Mouse (Mus musculus) thymus, adult 2 months (tissue): Measurements from ENCODE around the gene Atg10. TPM values are rescaled to one million over a fixed set of nuclear protein-coding genes. Genes with fewer than 3 reads are reported as not detected.
"Not testable (repeated sequence)": the region's sequence is repeated elsewhere in the genome, so short reads cannot be mapped to it uniquely, and the experiment has no call there.

Source experiments
- DNase-seq: peaks from one replicate; pipeline ENCODE4 v3.0.0; 2021
- H3K27ac ChIP-seq: fragments of 200-500 bp; 2 replicates; pipeline ENCODE4 v1.5.1; 2012; ENCODE audit warnings: low read length, control low read depth; ENCODE audit not compliant: control insufficient read depth, insufficient read depth
- H3K27me3 ChIP-seq: fragments of 200-500 bp; 2 replicates; pipeline ENCODE4 v1.6.1; 2012; ENCODE audit warnings: mild to moderate bottlenecking, low read length, moderate library complexity, mixed read lengths; ENCODE audit not compliant: control insufficient read depth, insufficient read depth
- H3K36me3 ChIP-seq: fragments of 200-500 bp; 2 replicates; pipeline ENCODE4 v1.6.1; 2012; ENCODE audit warnings: mild to moderate bottlenecking, low read length, moderate library complexity; ENCODE audit not compliant: control insufficient read depth, insufficient read depth
- H3K4me1 ChIP-seq: fragments of 200-500 bp; replicated peaks from 2 replicates; pipeline ENCODE4 v1.6.1; 2012; ENCODE audit warnings: low read length; ENCODE audit not compliant: control insufficient read depth, insufficient read depth
- H3K4me3 ChIP-seq: fragments of 200-500 bp; 2 replicates; pipeline ENCODE4 v1.5.1; 2012; ENCODE audit warnings: mild to moderate bottlenecking, low read length, control low read depth, moderate library complexity; ENCODE audit not compliant: control insufficient read depth, insufficient read depth
- CTCF ChIP-seq: fragments of 200-500 bp; IDR thresholded peaks from 2 replicates; pipeline ENCODE4 v1.5.1; 2012; ENCODE audit warnings: mild to moderate bottlenecking, control low read depth, low read length, moderate library complexity, borderline replicate concordance; ENCODE audit not compliant: control insufficient read depth, poor library complexity, insufficient read depth; ENCODE audit errors: extremely low read depth
- POLR2A ChIP-seq: fragments of 200-500 bp; IDR thresholded peaks from 2 replicates; pipeline ENCODE4 v1.6.1; 2012; ENCODE audit warnings: mild to moderate bottlenecking, low read length, control low read depth, moderate library complexity; ENCODE audit not compliant: control insufficient read depth, poor library complexity, insufficient read depth; ENCODE audit errors: extremely low read depth
- WGBS: fragments of 180-500 bp; shearing (Covaris S2); methylation state at CpG from one replicate; pipeline ENCODE4 v1.1.7; 2018; 5-methylcytosine and 5-hydroxymethylcytosine counted together
- polyA plus RNA-seq: library from polyadenylated mRNA; depleted of rRNA; stranded (reverse); fragments of >200 nt; gene quantifications from 2 replicates; pipeline ENCODE4 v1.2.3, GENCODE M21; 2012; rRNA removed

Gene Atg10
- 1.4 and 1.6 TPM in 2 replicates for polyA plus RNA-seq

DNA sequence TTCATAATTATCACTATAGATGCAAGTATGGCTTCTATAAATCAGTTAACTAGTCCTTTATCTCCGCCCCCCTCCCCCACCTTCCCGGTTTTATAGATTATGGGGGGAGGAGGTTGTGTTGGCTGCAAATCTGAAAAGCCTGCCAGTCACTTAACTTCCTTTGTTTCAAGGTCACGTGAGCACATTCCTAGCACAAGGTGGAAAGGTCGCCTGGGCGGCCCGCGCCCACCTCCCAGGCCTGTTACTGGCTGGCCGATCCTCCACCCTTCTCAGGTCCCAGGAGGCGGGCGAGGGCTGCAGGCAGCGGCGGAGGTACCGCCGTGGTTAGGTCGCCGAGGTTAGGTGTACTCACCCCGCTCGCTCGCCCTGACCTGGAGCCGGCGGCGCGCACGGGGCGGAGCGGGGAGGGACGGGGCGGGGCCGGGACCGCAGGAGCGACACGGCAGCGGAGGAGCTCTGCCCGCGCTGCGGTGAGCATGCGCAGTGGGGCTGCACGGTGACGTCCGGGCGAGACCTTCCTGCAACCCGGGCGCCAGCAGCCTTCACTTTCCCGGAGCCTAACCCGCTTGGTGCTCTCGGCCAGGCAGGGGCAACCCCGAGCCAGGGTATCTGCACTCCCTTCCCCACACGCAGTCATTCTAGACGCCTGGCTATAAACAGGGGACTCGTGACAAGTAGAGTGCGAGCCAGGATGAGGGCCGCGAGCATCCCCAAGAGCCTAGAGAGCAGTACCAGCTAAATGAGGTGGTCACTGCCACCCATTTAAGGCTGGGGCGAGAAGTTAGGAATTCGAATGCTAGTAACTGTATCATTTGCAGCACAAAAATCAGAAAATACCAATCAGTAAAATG, at the start of gene Atg10:
TSS of gene Atg10 (minus strand) at position 382 of the 851 bp plus-strand sequence.
- H3K4me3 ChIP-seq = peak within 1 kb of the TSS; percentile 83
- DNase-seq = peak; percentile 94
- peak within 1 kb of the TSS; percentile 64 for H3K27ac ChIP-seq
- no peaks in the 10 kb centered on the region for H3K36me3 ChIP-seq
- no peaks in the 10 kb centered on the region for H3K27me3 ChIP-seq
- H3K4me1 ChIP-seq = peaks cover 2% of the 10 kb centered on the region; the same call in 1 of the 2 replicates
- TF ChIP-seq POLR2A = peak; percentile 79
- peak; percentile 17; the same call in 1 of the 2 replicates for TF ChIP-seq CTCF
- under 1% methylated on average over 55 of the region's 55 CpGs for WGBS

DNA sequence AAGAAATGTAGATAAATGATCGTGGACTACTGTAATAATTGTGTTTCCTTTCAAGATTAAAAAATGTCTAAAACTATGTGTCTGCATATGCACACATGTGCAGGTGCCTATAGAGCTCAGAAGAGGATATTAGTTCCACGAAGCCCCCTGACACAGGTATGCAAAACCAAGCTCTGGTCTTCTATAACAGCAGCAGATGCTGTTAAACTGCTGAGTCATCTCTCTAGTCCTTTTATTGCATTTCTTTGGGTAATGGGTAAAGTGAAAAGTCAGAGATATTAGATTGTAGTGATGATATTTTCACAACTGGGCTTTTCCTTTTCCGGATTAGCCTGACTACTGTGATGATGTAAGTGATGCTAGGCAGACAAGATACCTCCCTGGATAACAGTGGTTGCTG, 28.6 kb upstream of the Atg10 start:
- Histone ChIP-seq H3K27me3 (no peaks in the 10 kb centered on the region), H3K4me3 (no peak overlapping the region), H3K36me3 (no peaks in the 10 kb centered on the region), H3K4me1 (no peaks in the 10 kb centered on the region), H3K27ac (no peak overlapping the region)
- TF ChIP-seq CTCF (no peak), POLR2A (no peak)
- DNase-seq = no peak
- 92% methylated on average over 3 of the region's 3 CpGs for WGBS

DNA sequence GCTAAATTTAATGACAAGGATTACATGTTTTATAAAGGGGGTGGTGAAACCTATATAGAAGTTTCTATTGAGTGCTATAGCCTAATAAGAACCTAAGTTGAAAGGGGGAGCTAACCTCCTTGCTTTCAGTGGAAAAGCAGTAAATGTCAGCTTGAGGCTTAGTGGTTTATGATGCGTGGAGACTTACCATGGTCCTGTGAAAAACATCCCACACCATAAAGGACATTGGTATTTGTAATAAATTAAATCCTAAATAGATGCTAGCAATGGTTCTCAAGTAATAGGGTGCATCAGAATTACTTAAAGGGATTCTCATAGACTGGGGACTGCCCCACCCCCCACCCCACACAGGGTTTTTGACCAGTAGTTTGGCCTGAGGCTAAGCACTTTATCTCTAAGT, 27.9 kb upstream of the Atg10 start:
- WGBS = 91% methylated on average over 1 of the region's 1 CpGs
- Histone ChIP-seq H3K4me3 (no peak overlapping the region), H3K27ac (no peak overlapping the region), H3K36me3 (no peaks in the 10 kb centered on the region), H3K27me3 (no peaks in the 10 kb centered on the region), H3K4me1 (no peaks in the 10 kb centered on the region)
- no peak for TF ChIP-seq CTCF
- no peak for TF ChIP-seq POLR2A
- no peak for DNase-seq

DNA sequence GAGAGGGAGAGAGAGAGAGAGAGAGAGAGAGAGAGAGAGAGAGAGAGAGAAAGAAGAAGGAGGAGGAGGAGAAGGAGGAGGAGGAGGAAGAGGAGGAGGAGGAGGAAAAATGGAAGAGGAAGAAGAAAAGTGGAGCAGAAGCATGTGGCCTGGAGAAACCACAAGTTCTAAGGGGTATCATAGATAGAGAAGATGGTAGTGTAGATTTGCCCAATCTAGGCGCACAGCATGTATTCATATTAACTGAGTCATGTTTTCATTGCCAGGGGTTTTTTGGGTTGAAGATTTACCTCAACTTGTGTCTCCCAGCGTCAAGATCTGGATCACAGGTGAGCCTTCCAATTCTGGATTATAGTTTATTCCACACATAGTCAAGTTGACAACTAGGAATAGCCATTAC, 26.3 kb upstream of the Atg10 start:
- WGBS = 77% methylated on average over 2 of the region's 2 CpGs
- not testable (repeated sequence) for H3K4me3 ChIP-seq

DNA sequence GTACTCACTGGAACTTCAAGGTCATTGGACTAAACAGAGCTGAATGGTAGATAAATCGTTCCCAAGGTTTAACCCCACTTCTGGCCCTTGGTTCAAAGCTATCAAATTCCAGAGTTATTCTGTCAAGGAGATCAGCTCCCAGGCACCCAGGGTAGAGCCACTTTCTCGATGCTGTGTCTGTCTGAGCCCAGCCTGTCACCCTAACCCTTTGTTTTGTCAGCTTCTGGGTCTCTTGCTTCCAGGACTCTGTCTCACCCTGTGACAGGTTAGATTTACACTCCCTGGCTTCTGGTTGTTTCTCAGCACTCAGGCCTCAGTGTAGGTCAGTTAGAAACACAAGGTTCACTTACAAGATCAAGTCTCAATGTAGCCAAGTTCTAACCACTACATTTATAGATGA, 22.7 kb upstream of the Atg10 start:
- no peak for DNase-seq
- Histone ChIP-seq H3K4me1 (no peaks in the 10 kb centered on the region), H3K4me3 (no peak overlapping the region), H3K27me3 (no peaks in the 10 kb centered on the region), H3K27ac (no peak overlapping the region), H3K36me3 (no peaks in the 10 kb centered on the region)
- no peak for TF ChIP-seq CTCF
- TF ChIP-seq POLR2A = no peak
- WGBS = 85% methylated on average over 2 of the region's 2 CpGs

More for the DNA sequence above, 26.3 kb upstream of the Atg10 start:
- not testable (repeated sequence) for H3K4me1 ChIP-seq, H3K27me3 ChIP-seq, DNase-seq, H3K36me3 ChIP-seq, H3K27ac ChIP-seq

DNA sequence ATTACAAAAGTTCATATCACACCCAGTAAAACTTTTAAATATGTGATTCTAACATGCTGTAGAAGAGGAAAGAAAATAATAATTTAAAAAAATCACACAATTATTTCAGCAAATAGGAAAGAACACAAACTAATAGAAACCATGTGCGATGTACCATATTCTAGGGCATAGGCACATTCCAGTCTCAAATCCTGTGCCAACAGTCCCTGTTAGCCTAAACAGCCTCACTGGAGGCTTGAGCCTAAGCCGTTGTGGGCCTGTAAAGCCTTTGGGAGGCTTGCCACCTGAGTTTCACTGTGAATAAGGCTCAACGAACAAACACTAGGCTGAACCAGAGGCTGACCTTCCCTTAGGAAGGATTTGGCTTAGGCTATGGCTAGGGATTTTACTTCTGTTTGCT, 14.2 kb upstream of the Atg10 start:
- 96% methylated on average over 3 of the region's 3 CpGs for WGBS

More for the DNA sequence above, 14.2 kb upstream of the Atg10 start:
- TF ChIP-seq POLR2A = no peak
- TF ChIP-seq CTCF = no peak
- no peaks in the 10 kb centered on the region for H3K36me3 ChIP-seq
- H3K27me3 ChIP-seq = no peaks in the 10 kb centered on the region
- H3K4me3 ChIP-seq = no peak overlapping the region
- H3K4me1 ChIP-seq = no peaks in the 10 kb centered on the region
- DNase-seq = no peak
- H3K27ac ChIP-seq = no peak overlapping the region
